Mouse (Mus musculus) CH12.LX (cell line): Measurements from ENCODE around the gene Sept10. TPM values are rescaled to one million over a fixed set of nuclear protein-coding genes. Genes with fewer than 3 reads are reported as not detected.

Experiments
- DNase-seq: peaks from one replicate; pipeline ENCODE4 v3.0.0-alpha.2; 2013; ENCODE audit errors: extremely low read depth
- H3K27ac ChIP-seq: 2 replicates; pipeline ENCODE4 v1.5.1; 2012; ENCODE audit warnings: low read depth, mild to moderate bottlenecking, control low read depth, moderate library complexity; ENCODE audit not compliant: insufficient read depth
- H3K27me3 ChIP-seq: replicated peaks from 2 replicates; pipeline ENCODE3; 2012; ENCODE audit warnings: inconsistent platforms
- H3K36me3 ChIP-seq, 2 experiments: replicated peaks in 1 of 2; 2 replicates each; pipeline versions ENCODE3 to v1.6.1; 2012; ENCODE audit warnings: inconsistent platforms in 1 of 2, low read length in 1 of 2, mild to moderate bottlenecking in 1 of 2, mixed read lengths in 1 of 2, moderate library complexity in 1 of 2; ENCODE audit not compliant: control insufficient read depth in 1 of 2, insufficient read depth in 1 of 2
- H3K4me1 ChIP-seq, 2 experiments: 2 replicates each; pipeline ENCODE4 v1.6.1; 2012; ENCODE audit warnings: inconsistent platforms in 1 of 2, moderate library complexity in 1 of 2; ENCODE audit not compliant: insufficient read depth in 2 of 2, control insufficient read depth in 1 of 2
- H3K4me2 ChIP-seq: 2 replicates; pipeline ENCODE4 v1.6.1; 2012; ENCODE audit warnings: low read depth, mild to moderate bottlenecking, control low read depth; ENCODE audit not compliant: poor library complexity, insufficient read depth, severe bottlenecking
- H3K4me3 ChIP-seq, 3 experiments: fragments of 150-350 bp in 1 of 3; sonication (generic) in 1 of 3; replicated peaks in 1 of 3; 2 replicates each; pipeline versions ENCODE3 to v1.5.1; 2011 to 2012; ENCODE audit warnings: low read depth in 2 of 3, low read length in 2 of 3, mild to moderate bottlenecking in 2 of 3, moderate library complexity in 2 of 3, control low read depth in 1 of 3, improper control_type of control experiment in 1 of 3, inconsistent platforms in 1 of 3, mixed read lengths in 1 of 3; ENCODE audit not compliant: poor library complexity in 1 of 3
- H3K79me2 ChIP-seq: replicated peaks from 2 replicates; pipeline ENCODE4 v1.6.1; 2012; ENCODE audit warnings: mild to moderate bottlenecking, moderate library complexity; ENCODE audit not compliant: control insufficient read depth, poor library complexity, insufficient read depth, severe bottlenecking; ENCODE audit errors: extremely low read depth
- H3K9ac ChIP-seq: 2 replicates; pipeline ENCODE4 v1.6.1; 2012; ENCODE audit warnings: low read depth, mild to moderate bottlenecking, control low read depth, moderate library complexity; ENCODE audit not compliant: insufficient read depth
- H3K9me3 ChIP-seq: replicated peaks from 2 replicates; pipeline ENCODE3; 2012; ENCODE audit warnings: low read length, inconsistent platforms, mixed read lengths
- BHLHE40 ChIP-seq: IDR thresholded peaks from 2 replicates; pipeline ENCODE4 v1.6.1; 2011; ENCODE audit warnings: mild to moderate bottlenecking, low read depth, low read length, improper control_type of control experiment
- CHD1 ChIP-seq: IDR thresholded peaks from 2 replicates; pipeline ENCODE4 v1.6.1; 2012; ENCODE audit warnings: low read depth, low read length, improper control_type of control experiment, inconsistent platforms
- CHD2 ChIP-seq: IDR thresholded peaks from 2 replicates; pipeline ENCODE4 v1.6.1; 2011; ENCODE audit warnings: low read length, improper control_type of control experiment
- E2F4 ChIP-seq: IDR thresholded peaks from 2 replicates; pipeline ENCODE4 v1.6.1; 2011; ENCODE audit warnings: low read depth, low read length, improper control_type of control experiment; ENCODE audit not compliant: insufficient replicate concordance
- ELF1 ChIP-seq: IDR thresholded peaks from 2 replicates; pipeline ENCODE4 v1.6.1; 2014; ENCODE audit warnings: low read depth, mild to moderate bottlenecking, inconsistent platforms, low read length, improper control_type of control experiment
- EP300 ChIP-seq: IDR thresholded peaks from 2 replicates; pipeline ENCODE4 v1.6.1; 2011; ENCODE audit warnings: low read length, improper control_type of control experiment
- ETS1 ChIP-seq: conservative IDR thresholded peaks from 2 replicates; pipeline ENCODE4 v1.6.1; 2012; ENCODE audit warnings: low read depth, mild to moderate bottlenecking, inconsistent platforms, low read length, improper control_type of control experiment, moderate library complexity
- GABPA ChIP-seq: IDR thresholded peaks from 2 replicates; pipeline ENCODE4 v1.6.1; 2012; ENCODE audit warnings: low read depth, low read length, improper control_type of control experiment, inconsistent platforms; ENCODE audit not compliant: insufficient replicate concordance
- HCFC1 ChIP-seq: IDR thresholded peaks from 2 replicates; pipeline ENCODE4 v1.6.1; 2012; ENCODE audit warnings: low read depth, mild to moderate bottlenecking, inconsistent platforms, low read length, improper control_type of control experiment
- IRF4 ChIP-seq: IDR thresholded peaks from 2 replicates; pipeline ENCODE4 v1.6.1; 2014; ENCODE audit warnings: low read depth, mild to moderate bottlenecking, inconsistent platforms, low read length, improper control_type of control experiment
- JUN ChIP-seq: IDR thresholded peaks from 2 replicates; pipeline ENCODE4 v1.6.1; 2011; ENCODE audit warnings: low read depth, mild to moderate bottlenecking, low read length, improper control_type of control experiment, moderate library complexity; ENCODE audit not compliant: insufficient read depth
- KAT2A ChIP-seq: IDR thresholded peaks from 2 replicates; pipeline ENCODE4 v1.6.1; 2012; ENCODE audit warnings: low read length, improper control_type of control experiment, inconsistent platforms; ENCODE audit not compliant: insufficient replicate concordance
- MAFK ChIP-seq: IDR thresholded peaks from 2 replicates; pipeline ENCODE4 v1.6.1; 2011; ENCODE audit warnings: low read length, improper control_type of control experiment; ENCODE audit not compliant: insufficient replicate concordance
- MAX ChIP-seq: IDR thresholded peaks from 2 replicates; pipeline ENCODE4 v1.6.1; 2011; ENCODE audit warnings: low read length, improper control_type of control experiment
- MAZ ChIP-seq: IDR thresholded peaks from 2 replicates; pipeline ENCODE4 v1.6.1; 2012; ENCODE audit warnings: low read depth, mild to moderate bottlenecking, inconsistent platforms, low read length, improper control_type of control experiment, moderate library complexity
- MXI1 ChIP-seq: IDR thresholded peaks from 2 replicates; pipeline ENCODE4 v1.6.1; 2011; ENCODE audit warnings: mild to moderate bottlenecking, low read depth, low read length, improper control_type of control experiment
- MYC ChIP-seq: IDR thresholded peaks from 2 replicates; pipeline ENCODE4 v1.6.1; 2011; ENCODE audit warnings: low read depth, mild to moderate bottlenecking, improper control_type of control experiment, low read length
- NELFE ChIP-seq: IDR thresholded peaks from 2 replicates; pipeline ENCODE4 v1.6.1; 2011; ENCODE audit warnings: low read depth, low read length, improper control_type of control experiment
- NRF1 ChIP-seq: IDR thresholded peaks from 2 replicates; pipeline ENCODE4 v1.6.1; 2014; ENCODE audit warnings: low read depth, mild to moderate bottlenecking, inconsistent platforms, low read length, improper control_type of control experiment, moderate library complexity
- POLR2A ChIP-seq: IDR thresholded peaks from 2 replicates; pipeline ENCODE4 v1.6.1; 2011; ENCODE audit warnings: low read depth, mild to moderate bottlenecking, improper control_type of control experiment, low read length
- POLR2AphosphoS2 ChIP-seq: IDR thresholded peaks from 2 replicates; pipeline ENCODE4 v1.6.1; 2011; ENCODE audit warnings: low read depth, low read length, improper control_type of control experiment
- RAD21 ChIP-seq: IDR thresholded peaks from 2 replicates; pipeline ENCODE4 v1.6.1; 2011; ENCODE audit warnings: low read depth, mild to moderate bottlenecking, low read length, improper control_type of control experiment, moderate library complexity
- RCOR1 ChIP-seq: conservative IDR thresholded peaks from 2 replicates; pipeline ENCODE4 v1.6.1; 2012; ENCODE audit warnings: low read depth, mild to moderate bottlenecking, inconsistent platforms, low read length, improper control_type of control experiment
- SMC3 ChIP-seq: IDR thresholded peaks from 2 replicates; pipeline ENCODE4 v1.6.1; 2011; ENCODE audit warnings: low read depth, low read length, improper control_type of control experiment
- TCF12 ChIP-seq: IDR thresholded peaks from 2 replicates; pipeline ENCODE4 v1.6.1; 2014; ENCODE audit warnings: low read depth, mild to moderate bottlenecking, inconsistent platforms, low read length, improper control_type of control experiment
- UBTF ChIP-seq: IDR thresholded peaks from 2 replicates; pipeline ENCODE4 v1.6.1; 2012; ENCODE audit warnings: low read depth, mild to moderate bottlenecking, inconsistent platforms, low read length, improper control_type of control experiment, moderate library complexity
- USF1 ChIP-seq: IDR thresholded peaks from 2 replicates; pipeline ENCODE4 v1.6.1; 2014; ENCODE audit warnings: low read depth, mild to moderate bottlenecking, inconsistent platforms, low read length, improper control_type of control experiment
- USF2 ChIP-seq: conservative IDR thresholded peaks from 2 replicates; pipeline ENCODE4 v1.6.1; 2011; ENCODE audit warnings: low read depth, low read length, improper control_type of control experiment
- ZC3H11A ChIP-seq: IDR thresholded peaks from 2 replicates; pipeline ENCODE4 v1.6.1; 2012; ENCODE audit warnings: low read depth, mild to moderate bottlenecking, inconsistent platforms, low read length, improper control_type of control experiment
- dilution Hi-C: fragments of 300-500 bp; cut with MboI; formaldehyde crosslinking; loops from 2 replicates; pipeline ENCODE4 v1.14.3; 2020; ENCODE audit warnings: low sequenced_read_pairs; ENCODE audit not compliant: extremely low pct_unique_long_range_greater_than_20kb, extremely low pct_ligation_motif_present
- in situ Hi-C: fragments of 300-500 bp; cut with MboI; formaldehyde crosslinking; loops from 3 replicates; pipeline ENCODE4 v1.14.3; 2019; ENCODE audit warnings: low sequenced_read_pairs, low pct_ligation_motif_present, low pct_unique_long_range_greater_than_20kb, mixed read lengths
- polyA plus RNA-seq: library from polyadenylated mRNA; unstranded; fragments of >175 nt; gene quantifications from 2 replicates; pipeline ENCODE4 v1.2.1, GENCODE M21; 2012; ENCODE audit warnings: low read depth; ENCODE audit not compliant: insufficient read length
- total RNA-seq, 2 experiments: library from RNA; depleted of rRNA; stranded (reverse); fragments of 300-350 nt in 1 of 2; fragments of >200 nt in 1 of 2; gene quantifications; 2 replicates each; pipeline ENCODE4 v1.2.3; 2012 to 2014

Gene Sept10
- total and polyA plus RNA-seq, 3 experiments = 6.9 to 13.1 (median 10.3) TPM

GRCm38 (mm10) chr10:59241141-59241541 lies 19.5 kb upstream of the Sept10 start:
- dilution Hi-C loops (no loop called here), in situ Hi-C loops (no loop called here)
- Histone ChIP-seq H3K36me3 (no peaks in the 10 kb centered on the region), H3K4me1 (peaks cover 9 to 41% of the 10 kb centered on the region in 2 experiments), H3K27ac (no peak overlapping the region), H3K9me3 (peaks cover 22% of the 10 kb centered on the region), H3K9ac (no peak overlapping the region), H3K79me2 (no peaks in the 10 kb centered on the region), H3K4me3 (no peak overlapping the region), H3K27me3 (no peaks in the 10 kb centered on the region), H3K4me2 (no peak overlapping the region)
- no peak for DNase-seq
- no peak for TF ChIP-seq IRF4
- no peak for TF ChIP-seq EP300
- TF ChIP-seq POLR2AphosphoS2 = no peak
- TF ChIP-seq JUN = no peak
- TF ChIP-seq BHLHE40 = no peak
- TF ChIP-seq UBTF = no peak
- TF ChIP-seq USF2 = no peak
- TF ChIP-seq SMC3 = no peak
- TF ChIP-seq MAX = no peak
- no peak for TF ChIP-seq NRF1
- no peak for TF ChIP-seq GABPA
- TF ChIP-seq NELFE = no peak
- TF ChIP-seq RCOR1 = no peak
- no peak for TF ChIP-seq ELF1
- TF ChIP-seq CHD1 = no peak
- no peak for TF ChIP-seq POLR2A
- no peak for TF ChIP-seq MAFK
- no peak for TF ChIP-seq KAT2A
- TF ChIP-seq E2F4 = no peak
- no peak for TF ChIP-seq MAZ

- Histone ChIP-seq H3K27me3 (no peaks in the 10 kb centered on the region), H3K79me2 (no peaks in the 10 kb centered on the region), H3K36me3 (no peaks in the 10 kb centered on the region), H3K4me2 (peak overlapping the region; percentile 19), H3K4me1 (peaks cover 24 to 66% of the 10 kb centered on the region in 2 experiments), H3K4me3 (no peak overlapping the region), H3K9ac (peak overlapping the region; percentile 9; the same call in 1 of the 2 replicates), H3K9me3 (peaks cover 17% of the 10 kb centered on the region), H3K27ac (peak overlapping the region; percentile 47; the same call in 1 of the 2 replicates)
- in situ Hi-C loops = no loop called here
- dilution Hi-C loops = no loop called here
- peak; percentile 31 for DNase-seq
- TF ChIP-seq TCF12 = peak; percentile 87
- 0 out of 2 replicates have a peak, but pooled peaks have one; percentile 35 for TF ChIP-seq MXI1
- no peak for TF ChIP-seq NRF1
- TF ChIP-seq UBTF = no peak
- no peak for TF ChIP-seq POLR2A
- no peak for TF ChIP-seq POLR2AphosphoS2
- TF ChIP-seq ETS1 = peak; percentile 93
- no peak for TF ChIP-seq JUN
- no peak for TF ChIP-seq MAX
- no peak for TF ChIP-seq CHD1
- TF ChIP-seq KAT2A = no peak
- TF ChIP-seq RCOR1 = no peak
- TF ChIP-seq SMC3 = no peak
- TF ChIP-seq NELFE = no peak
- TF ChIP-seq USF2 = no peak
- no peak for TF ChIP-seq ELF1
- TF ChIP-seq GABPA = no peak
- TF ChIP-seq ZC3H11A = no peak
- peak; percentile 65 for TF ChIP-seq USF1
- peak; percentile 69 for TF ChIP-seq BHLHE40
- peak; percentile 54; the same call in 1 of the 2 replicates for TF ChIP-seq MYC
- no peak for TF ChIP-seq HCFC1
- no peak for TF ChIP-seq E2F4
- no peak for TF ChIP-seq RAD21
- no peak for TF ChIP-seq MAZ
- no peak; the same call in 1 of the 2 replicates for TF ChIP-seq CHD2
Measured at GRCm38 (mm10) chr10:59237757-59238156, 16.1 kb upstream of the Sept10 start.
